Mouse (Mus musculus) lung, postnatal 0 days (tissue): ENCODE data around the gene Ergic2.

Source experiments
- CTCF ChIP-seq: IDR thresholded peaks from 2 replicates; pipeline ENCODE4 v1.5.1; 2016; ENCODE audit warnings: antibody characterized with exemption, mild to moderate bottlenecking
- EP300 ChIP-seq: IDR thresholded peaks from 2 replicates; pipeline ENCODE4 v1.6.1; 2016; ENCODE audit warnings: antibody characterized with exemption, mild to moderate bottlenecking, control low read depth

DNA sequence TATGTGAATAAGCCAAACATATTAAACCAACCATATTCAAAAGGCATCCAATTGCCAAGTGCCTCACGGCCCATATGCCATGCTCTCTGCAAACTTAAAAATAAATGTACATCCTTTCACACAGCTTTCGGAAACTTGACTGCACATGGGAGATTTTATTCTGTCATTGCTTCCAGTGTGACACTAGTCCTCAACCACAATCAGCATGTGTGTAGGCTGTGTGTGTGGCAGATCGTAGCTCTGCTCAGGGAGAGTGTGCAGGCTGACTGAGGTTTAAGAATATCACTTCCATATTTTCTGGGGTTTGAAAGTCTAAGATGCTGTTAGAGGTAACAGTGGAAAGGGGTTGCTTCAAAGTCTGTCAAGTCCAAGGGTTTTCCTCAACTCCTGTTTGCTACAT lies 43.9 kb upstream of the Ergic2 start:
- TF ChIP-seq CTCF (no peak), EP300 (no peak)
